Mouse (Mus musculus): ENCODE data around the gene Igfbp6. TPM values are rescaled to one million over a fixed set of nuclear protein-coding genes. Genes with fewer than 3 reads are reported as not detected.

Gene Igfbp6
- polyA plus RNA-seq, 2 experiments: 0.66 to 0.95 TPM

- DNase-seq (ENCODE audit: low read depth in 3 of 3, low spot score in 3 of 3) (no peak), ATAC-seq (ENCODE audit: insufficient read depth) (no peak)
- H3K4me1 ChIP-seq (replicated peaks; ENCODE audit: control insufficient read depth in 2 of 2, insufficient read depth in 2 of 2, low read length in 1 of 2): peaks cover 3 to 21% of the 10 kb centered on the region in 2 experiments; a peak in 3 of 4 replicates
- H3K4me3 ChIP-seq (ENCODE audit: insufficient read depth in 1 of 2, low read depth in 2 of 2, low read length in 2 of 2): no peak overlapping the region
- H3K9ac ChIP-seq (replicated peaks): no peak overlapping the region
- no peak overlapping the region for H3K4me2 ChIP-seq (ENCODE audit: low read depth)
- WGBS (ENCODE audit: insufficient replicate concordance): 0% methylated on average over 1 of the region's 1 CpGs
- TF ChIP-seq CTCF (IDR thresholded peaks at IDR 0.05; ENCODE audit: low read depth) (peak; percentile 86), EP300 (IDR thresholded peaks at IDR 0.05; ENCODE audit: low read depth) (no peak)
- H3K9me3 ChIP-seq (ENCODE audit: control insufficient read depth, low read length): no peaks in the 10 kb centered on the region
- peaks cover 34% of the 10 kb centered on the region for H3K27me3 ChIP-seq (ENCODE audit: control insufficient read depth, insufficient read depth, low read length)
- no peaks in the 10 kb centered on the region for H3K36me3 ChIP-seq (replicated peaks; ENCODE audit: control insufficient read depth, insufficient read depth, low read depth)
- H3K27ac ChIP-seq: no peak overlapping the region
Measured at GRCm38 (mm10) chr15:102146882-102147281, 2.7 kb downstream of the Igfbp6 start.

- H3K36me3 ChIP-seq (replicated peaks; ENCODE audit: control insufficient read depth, insufficient read depth, low read depth): no peaks in the 10 kb centered on the region
- no peak overlapping the region for H3K27ac ChIP-seq
- 44% methylated on average over 16 of the region's 16 CpGs for WGBS (ENCODE audit: insufficient replicate concordance)
- no peak for DNase-seq (ENCODE audit: low read depth in 3 of 3, low spot score in 3 of 3)
- TF ChIP-seq CTCF (IDR thresholded peaks at IDR 0.05; ENCODE audit: low read depth): no peak
- TF ChIP-seq EP300 (IDR thresholded peaks at IDR 0.05; ENCODE audit: low read depth): no peak
- H3K9ac ChIP-seq (replicated peaks): no peak overlapping the region
- no peak for ATAC-seq (ENCODE audit: insufficient read depth)
- H3K27me3 ChIP-seq (ENCODE audit: control insufficient read depth, insufficient read depth, low read length): peaks cover 30% of the 10 kb centered on the region
- H3K4me1 ChIP-seq (replicated peaks; ENCODE audit: control insufficient read depth in 2 of 2, insufficient read depth in 2 of 2, low read length in 1 of 2): peaks cover 3 to 22% of the 10 kb centered on the region in 2 experiments; a peak in 3 of 4 replicates
- no peaks in the 10 kb centered on the region for H3K9me3 ChIP-seq (ENCODE audit: control insufficient read depth, low read length)
- H3K4me2 ChIP-seq (ENCODE audit: low read depth): no peak overlapping the region
- no peak overlapping the region for H3K4me3 ChIP-seq (ENCODE audit: insufficient read depth in 1 of 2, low read depth in 2 of 2, low read length in 2 of 2)
Measured at GRCm38 (mm10) chr15:102147674-102148402, 3.7 kb downstream of the Igfbp6 start.

DNA sequence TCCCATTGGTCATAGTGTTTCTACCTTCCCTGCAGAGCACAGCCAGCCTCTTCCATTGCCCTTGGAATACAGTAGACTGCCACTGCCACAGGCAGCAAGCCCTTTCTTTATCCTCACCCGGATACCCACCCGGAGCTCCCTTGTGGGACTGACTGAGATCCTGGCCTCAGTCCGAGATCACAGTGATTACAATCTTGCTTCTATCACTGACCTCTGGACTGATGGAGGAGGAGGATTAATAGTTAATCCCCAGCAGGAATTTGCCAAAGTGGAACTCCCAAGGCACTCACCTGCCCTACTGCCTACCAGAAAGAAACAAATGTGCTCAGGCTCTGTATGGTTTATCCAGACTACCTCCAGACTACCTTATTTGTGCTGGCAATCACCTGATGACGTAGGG lies 5.4 kb downstream of the Igfbp6 start:
- Histone ChIP-seq H3K9ac (replicated peaks) (no peak overlapping the region), H3K27me3 (ENCODE audit: control insufficient read depth, insufficient read depth, low read length) (peaks cover 13% of the 10 kb centered on the region), H3K4me2 (ENCODE audit: low read depth) (peak overlapping the region; percentile 8), H3K4me1 (replicated peaks; ENCODE audit: control insufficient read depth in 2 of 2, insufficient read depth in 2 of 2, low read length in 1 of 2) (peaks cover 3 to 23% of the 10 kb centered on the region in 2 experiments; a peak in 3 of 4 replicates), H3K27ac (peak overlapping the region; percentile 73; the same call in 1 of the 2 replicates), H3K9me3 (ENCODE audit: control insufficient read depth, low read length) (no peaks in the 10 kb centered on the region), H3K36me3 (replicated peaks; ENCODE audit: control insufficient read depth, insufficient read depth, low read depth) (no peaks in the 10 kb centered on the region), H3K4me3 (ENCODE audit: insufficient read depth in 1 of 2, low read depth in 2 of 2, low read length in 2 of 2) (no peak overlapping the region)
- no peak for DNase-seq (ENCODE audit: low read depth in 3 of 3, low spot score in 3 of 3)
- TF ChIP-seq CTCF (IDR thresholded peaks at IDR 0.05; ENCODE audit: low read depth) (no peak), EP300 (IDR thresholded peaks at IDR 0.05; ENCODE audit: low read depth) (no peak)
- WGBS (ENCODE audit: insufficient replicate concordance): 63% methylated on average over 4 of the region's 4 CpGs
- ATAC-seq (ENCODE audit: insufficient read depth): no peak

- peak within 1 kb of the TSS; percentile 51 to 56 for H3K4me3 ChIP-seq (ENCODE audit: insufficient read depth in 1 of 2, low read depth in 2 of 2, low read length in 2 of 2)
Measured at GRCm38 (mm10) chr15:102150301-102151135, 6.4 kb downstream of the Igfbp6 start, which contains the start of gene Soat2. Gene Soat2, plus strand, starts transcription at chr15:102150526.

More at GRCm38 (mm10) chr15:102150301-102151135, 6.4 kb downstream of the Igfbp6 start, which contains the start of gene Soat2:
- peak within 1 kb of the TSS; percentile 65 for H3K4me2 ChIP-seq (ENCODE audit: low read depth)
- peak; percentile 40 to 59 (median 47) for DNase-seq (ENCODE audit: low read depth in 3 of 3, low spot score in 3 of 3)
- peak within 1 kb of the TSS; percentile 73 for H3K27ac ChIP-seq
- WGBS (ENCODE audit: insufficient replicate concordance): 4% methylated on average over 20 of the region's 20 CpGs
- no peak; the same call in 1 of the 2 replicates for TF ChIP-seq EP300 (IDR thresholded peaks at IDR 0.05; ENCODE audit: low read depth)
- no peak for TF ChIP-seq CTCF (IDR thresholded peaks at IDR 0.05; ENCODE audit: low read depth)
- no peaks in the 10 kb centered on the region for H3K9me3 ChIP-seq (ENCODE audit: control insufficient read depth, low read length)
- ATAC-seq (ENCODE audit: insufficient read depth): peak; percentile 79
- H3K27me3 ChIP-seq (ENCODE audit: control insufficient read depth, insufficient read depth, low read length): peaks cover 4% of the 10 kb centered on the region; the same call in 1 of the 2 replicates
- peak within 1 kb of the TSS; percentile 63 for H3K9ac ChIP-seq (replicated peaks)
- peaks cover 3 to 23% of the 10 kb centered on the region in 2 experiments; a peak in 3 of 4 replicates for H3K4me1 ChIP-seq (replicated peaks; ENCODE audit: control insufficient read depth in 2 of 2, insufficient read depth in 2 of 2, low read length in 1 of 2)
- H3K36me3 ChIP-seq (replicated peaks; ENCODE audit: control insufficient read depth, insufficient read depth, low read depth): no peaks in the 10 kb centered on the region

All from liver, embryonic 14.5 days (tissue).